Mouse (Mus musculus): ENCODE data around the gene Rasa1. TPM values are rescaled to one million over a fixed set of nuclear protein-coding genes. Genes with fewer than 3 reads are reported as not detected.

The Rasa1 gene
- total RNA-seq, 2 experiments from 2014 or later = 35.4 to 35.8 TPM

Other genes with a start within 250 kb of the Rasa1 start
- gene Ccnh, start 99.7 kb downstream of the Rasa1 start, total RNA-seq (2021) = 10 to 100 TPM; 25.3 to 28.0 TPM

Measured in heart, postnatal 14 days (tissue).